Mouse (Mus musculus): ENCODE data around the gene Lrat.

GRCm38 (mm10) chr3:82908671-82909070 lies 4.9 kb upstream of the Lrat start:
- TF ChIP-seq CTCF (IDR thresholded peaks at IDR 0.05) = no peak
- no peak for TF ChIP-seq EP300 (IDR thresholded peaks at IDR 0.05; ENCODE audit: insufficient read depth, low read depth, low read length)

Data from heart, adult 2 months (tissue).